In genomic region chr4:154914707-154915106, GRCm38 (mm10) we compare ENCODE assay signal across 25 mouse cellular contexts. TPM values are rescaled to one million over a fixed set of nuclear protein-coding genes. Genes with fewer than 3 reads are reported as not detected.
DNase-seq lines count a peak whose midpoint lies in the region; ATAC-seq lines count a peak whose summit lies in the region.
"Had no signal": no experiment of that assay in that cellular context is flagged by ENCODE, and none has a peak within 500 bp of the region (broad histone marks: within the 10 kb centered on the region; RNA-seq: fewer than 3 reads in every experiment).

No protein-coding gene starts in this region.

- peaks cover 5% of the 10 kb centered on the region; the same call in 1 of the 2 replicates for H3K4me1 ChIP-seq in kidney, embryonic 14.5 days (ENCODE audit: control insufficient read depth, insufficient read depth, low read length)
- H3K4me1 ChIP-seq in intestine, embryonic 15.5 days (replicated peaks): peaks cover 19% of the 10 kb centered on the region
- H3K4me1 ChIP-seq in liver, embryonic 16.5 days (ENCODE audit: control insufficient read depth, low read depth, low read length): peaks cover 84% of the 10 kb centered on the region

- H3K4me3 ChIP-seq in kidney, embryonic 14.5 days (ENCODE audit: low read length): no peak overlapping the region
- H3K4me3 ChIP-seq in intestine, embryonic 15.5 days (replicated peaks): no peak overlapping the region
- H3K4me3 ChIP-seq in liver, embryonic 16.5 days (ENCODE audit: low read depth, low read length): no peak overlapping the region
- H3K4me3 ChIP-seq: forebrain, embryonic 10.5 days; heart, adult 2 months; hindbrain, embryonic 13.5 days; layer of hippocampus, adult 2 months; midbrain, embryonic 10.5 days had no signal

- no peaks in the 10 kb centered on the region for H3K27me3 ChIP-seq in kidney, embryonic 14.5 days (ENCODE audit: control insufficient read depth, insufficient read depth, low read length)
- no peaks in the 10 kb centered on the region for H3K27me3 ChIP-seq in intestine, embryonic 15.5 days (replicated peaks)
- no peaks in the 10 kb centered on the region for H3K27me3 ChIP-seq in liver, embryonic 16.5 days (ENCODE audit: control insufficient read depth, insufficient read depth, low read depth, low read length)
- H3K27me3 ChIP-seq: hindbrain, embryonic 13.5 days had no signal

- H3K9me3 ChIP-seq in kidney, embryonic 14.5 days (ENCODE audit: control insufficient read depth, low read length): no peaks in the 10 kb centered on the region
- no peaks in the 10 kb centered on the region for H3K9me3 ChIP-seq in intestine, embryonic 15.5 days
- H3K9me3 ChIP-seq in liver, embryonic 16.5 days (replicated peaks; ENCODE audit: control insufficient read depth, low read length): no peaks in the 10 kb centered on the region
- H3K9me3 ChIP-seq: forebrain, embryonic 10.5 days; hindbrain, embryonic 13.5 days had no signal

- WGBS in kidney, embryonic 14.5 days: 86% methylated on average over 3 of the region's 3 CpGs
- WGBS in intestine, embryonic 15.5 days: 56% methylated on average over 3 of the region's 3 CpGs
- WGBS in liver, embryonic 16.5 days (ENCODE audit: insufficient replicate concordance): 41% methylated on average over 3 of the region's 3 CpGs

- H3K9ac ChIP-seq in kidney, embryonic 14.5 days (ENCODE audit: low read depth, low read length): no peak overlapping the region
- no peak overlapping the region for H3K9ac ChIP-seq in intestine, embryonic 15.5 days
- H3K9ac ChIP-seq in liver, embryonic 16.5 days (ENCODE audit: low read depth, low read length): 0 out of 2 replicates have a peak overlapping the region, but pooled peaks have one; percentile 2
- H3K9ac ChIP-seq: hindbrain, embryonic 13.5 days had no signal

- no peaks in the 10 kb centered on the region for H3K36me3 ChIP-seq in kidney, embryonic 14.5 days (ENCODE audit: control insufficient read depth, insufficient read depth, low read length)
- no peaks in the 10 kb centered on the region for H3K36me3 ChIP-seq in intestine, embryonic 15.5 days
- peaks cover 40% of the 10 kb centered on the region for H3K36me3 ChIP-seq in liver, embryonic 16.5 days (ENCODE audit: control insufficient read depth, insufficient read depth)
- H3K36me3 ChIP-seq: forebrain, embryonic 10.5 days; hindbrain, embryonic 13.5 days; midbrain, embryonic 10.5 days had no signal

- H3K4me2 ChIP-seq in kidney, embryonic 14.5 days (replicated peaks; ENCODE audit: low read depth, low read length): no peak overlapping the region
- H3K4me2 ChIP-seq in intestine, embryonic 15.5 days (replicated peaks): no peak overlapping the region
- no peak overlapping the region for H3K4me2 ChIP-seq in liver, embryonic 16.5 days (ENCODE audit: low read depth, low read length)
- H3K4me2 ChIP-seq: hindbrain, embryonic 13.5 days had no signal

- ATAC-seq in kidney, embryonic 14.5 days (ENCODE audit: low FRiP score, low TSS enrichment): no peak
- peak; percentile 90 for ATAC-seq in intestine, embryonic 15.5 days
- no peak for ATAC-seq in liver, embryonic 16.5 days (ENCODE audit: low read depth)
- ATAC-seq: activated CD4-positive, CD25-positive, alpha-beta regulatory T cell, adult 4 months had no signal

- DNase-seq in kidney, postnatal 14 days: peak; percentile 32
- peak; percentile 31 for DNase-seq in liver
- no peak for DNase-seq in retina, postnatal 1 day
- DNase-seq in thymus, postnatal 25 days: no peak
- DNase-seq in ovary, adult 18-20 months (ENCODE audit: low spot score): no peak
- DNase-seq: adrenal gland, postnatal 10 days; cerebellum, postnatal 14 days; gastrocnemius, postnatal 25 days; heart, adult 2 months; heart, postnatal 36 days; layer of hippocampus, postnatal 36 days; lung, adult 18-20 months; lung, postnatal 10 days; right cerebral cortex, postnatal 14 days; spleen, adult 18-20 months had no signal

- no peak overlapping the region for H3K27ac ChIP-seq in kidney, embryonic 14.5 days (ENCODE audit: low read depth, low read length)
- 0 out of 2 replicates have a peak overlapping the region, but pooled peaks have one; percentile 10 for H3K27ac ChIP-seq in intestine, embryonic 15.5 days
- peak overlapping the region; percentile 97 for H3K27ac ChIP-seq in liver, embryonic 16.5 days (ENCODE audit: low read length)
- H3K27ac ChIP-seq: forebrain, embryonic 10.5 days; heart, adult 2 months; hindbrain, embryonic 13.5 days; layer of hippocampus, adult 2 months; midbrain, embryonic 10.5 days had no signal

RNA-seq across cellular contexts. Expression of gene Tnfrsf14, which starts 13.7 kb away (rescaled TPM):
- polyA plus RNA-seq in kidney, embryonic 14.5 days (2014; fragmentation: Nextera tagmentation; extraction: Ambion mirVana): 0.42 and 0.47 TPM in 2 replicates
- polyA plus RNA-seq in intestine, embryonic 15.5 days (2015; fragmentation: Nextera tagmentation; extraction: Ambion mirVana): 3.0 and 3.6 TPM in 2 replicates
- 54.3 and 59.8 TPM in 2 replicates for polyA plus RNA-seq in liver, embryonic 16.5 days (2015; fragmentation: Nextera tagmentation; extraction: Ambion mirVana)

RNA-seq across cellular contexts. Expression of gene Fam213b, which starts 15.8 kb away (rescaled TPM):
- 37.6 and 39.1 TPM in 2 replicates for polyA plus RNA-seq in kidney, embryonic 14.5 days (2014; fragmentation: Nextera tagmentation; extraction: Ambion mirVana)
- 32.0 and 37.2 TPM in 2 replicates for polyA plus RNA-seq in intestine, embryonic 15.5 days (2015; fragmentation: Nextera tagmentation; extraction: Ambion mirVana)
- polyA plus RNA-seq in liver, embryonic 16.5 days (2015; fragmentation: Nextera tagmentation; extraction: Ambion mirVana): 7.4 and 8.5 TPM in 2 replicates

RNA-seq across cellular contexts. Expression of gene Mmel1, which starts 45.3 kb away (rescaled TPM):
- not detected in 2 replicates for polyA plus RNA-seq in kidney, embryonic 14.5 days (2014; fragmentation: Nextera tagmentation; extraction: Ambion mirVana)
- 0.20 and 0.34 TPM in 2 replicates for polyA plus RNA-seq in intestine, embryonic 15.5 days (2015; fragmentation: Nextera tagmentation; extraction: Ambion mirVana)
- polyA plus RNA-seq in liver, embryonic 16.5 days (2015; fragmentation: Nextera tagmentation; extraction: Ambion mirVana): 2.4 and 2.7 TPM in 2 replicates
- polyA plus RNA-seq: activated CD4-positive, CD25-positive, alpha-beta regulatory T cell, adult 4 months; limb, embryonic 11.5 days had no signal

RNA-seq across cellular contexts. Expression of gene Hes5, which starts 46.0 kb away (rescaled TPM):
- polyA plus RNA-seq in kidney, embryonic 14.5 days (2014; fragmentation: Nextera tagmentation; extraction: Ambion mirVana): 8.1 and 15.5 TPM in 2 replicates
- 1.8 and 2.5 TPM in 2 replicates for polyA plus RNA-seq in intestine, embryonic 15.5 days (2015; fragmentation: Nextera tagmentation; extraction: Ambion mirVana)
- polyA plus RNA-seq in liver, embryonic 16.5 days (2015; fragmentation: Nextera tagmentation; extraction: Ambion mirVana): 0.11 and 0.13 TPM in 2 replicates
- polyA plus RNA-seq: C2C12 had no signal

RNA-seq across cellular contexts. Expression of gene Pank4, which starts 49.2 kb away (rescaled TPM):
- 34.9 and 43.9 TPM in 2 replicates for polyA plus RNA-seq in kidney, embryonic 14.5 days (2014; fragmentation: Nextera tagmentation; extraction: Ambion mirVana)
- 34.2 and 36.1 TPM in 2 replicates for polyA plus RNA-seq in intestine, embryonic 15.5 days (2015; fragmentation: Nextera tagmentation; extraction: Ambion mirVana)
- 20.7 and 23.3 TPM in 2 replicates for polyA plus RNA-seq in liver, embryonic 16.5 days (2015; fragmentation: Nextera tagmentation; extraction: Ambion mirVana)

Comparison
In these comparisons a context has a peak if more than half of its experiments do, and no peak if none do; other contexts are left out.
1. DNase-seq: peak in kidney, postnatal 14 days (single experiment) and liver (single experiment); none in retina, postnatal 1 day (single experiment), thymus, postnatal 25 days (single experiment) and ovary, adult 18-20 months (single experiment).
2. RNA of gene Tnfrsf14, which starts 13.7 kb away (polyA plus RNA-seq): 54.3 to 59.8 TPM in liver, embryonic 16.5 days; 3.0 to 3.6 TPM in intestine, embryonic 15.5 days and 0.42 to 0.47 TPM in kidney, embryonic 14.5 days; every median in the first group is over 10 times any median in the second.